Mouse (Mus musculus) lung, embryonic 15.5 days (tissue): ENCODE data around the gene Rpl22l1. TPM values are rescaled to one million over a fixed set of nuclear protein-coding genes. Genes with fewer than 3 reads are reported as not detected.
A peak's percentile ranks its signal among the peaks of the same experiment; 100 is the strongest.

Experiments used
- ATAC-seq: fragments of 200-750 bp; cut with Nextera tagmentation; 2 replicates; pipeline ENCODE4 v1.8.0; 2017; ENCODE audit warnings: moderate number of reproducible peaks, borderline replicate concordance; ENCODE audit not compliant: low FRiP score, low TSS enrichment; ENCODE audit errors: extremely low read depth
- H3K27ac ChIP-seq: fragments of 300-500 bp; sonication (generic); 2 replicates; pipeline ENCODE4 v1.5.1; 2015; ENCODE audit warnings: moderate library complexity, mild to moderate bottlenecking, inconsistent platforms
- H3K27me3 ChIP-seq: fragments of 300-500 bp; sonication (generic); 2 replicates; pipeline ENCODE4 v1.6.1; 2015; ENCODE audit warnings: inconsistent platforms
- H3K36me3 ChIP-seq: fragments of 300-500 bp; sonication (generic); 2 replicates; pipeline ENCODE4 v1.6.1; 2015; ENCODE audit warnings: inconsistent platforms
- H3K4me1 ChIP-seq: fragments of 300-500 bp; sonication (generic); 2 replicates; pipeline ENCODE4 v1.6.1; 2015; ENCODE audit warnings: inconsistent platforms
- H3K4me2 ChIP-seq: fragments of 300-500 bp; sonication (generic); 2 replicates; pipeline ENCODE4 v1.6.1; 2015; ENCODE audit warnings: inconsistent platforms, mild to moderate bottlenecking, moderate library complexity
- H3K4me3 ChIP-seq: fragments of 300-500 bp; sonication (generic); 2 replicates; pipeline ENCODE4 v1.5.1; 2015; ENCODE audit warnings: mild to moderate bottlenecking, inconsistent platforms
- H3K9ac ChIP-seq: fragments of 300-500 bp; sonication (generic); 2 replicates; pipeline ENCODE4 v1.6.1; 2015; ENCODE audit warnings: inconsistent platforms
- H3K9me3 ChIP-seq: fragments of 300-500 bp; sonication (generic); 2 replicates; pipeline ENCODE4 v1.6.1; 2016; ENCODE audit warnings: inconsistent platforms
- WGBS: fragments of 180-500 bp; shearing (Covaris S2); methylation state at CpG from one replicate; pipeline ENCODE4 v1.1.7; 2015; 5-methylcytosine and 5-hydroxymethylcytosine counted together
- polyA plus RNA-seq: library from polyadenylated mRNA; unstranded; fragments of >200 nt; fragmentation: Nextera tagmentation; extraction: Ambion mirVana; gene quantifications from 2 replicates; pipeline ENCODE4 v1.2.1, GENCODE M21; 2015

Rpl22l1 gene
- polyA plus RNA-seq, 1 experiment from 2014 or later, result 351 TPM

- WGBS, result 20% methylated on average over 14 of the region's 14 CpGs
Measured at GRCm38 (mm10) chr3:28781848-28782247, 23.4 kb upstream of the Rpl22l1 start.

GRCm38 (mm10) chr3:28784176-28784575 is 21.1 kb upstream of the Rpl22l1 start:
- no peaks in the 10 kb centered on the region for H3K9me3 ChIP-seq
- WGBS, result 89% methylated on average over 2 of the region's 2 CpGs
- peaks cover 10% of the 10 kb centered on the region; the same call in 1 of the 2 replicates for H3K4me1 ChIP-seq
- ATAC-seq, result no peak
- H3K4me2 ChIP-seq, result no peak overlapping the region
- H3K9ac ChIP-seq, result no peak overlapping the region
- H3K27ac ChIP-seq, result no peak overlapping the region
- H3K4me3 ChIP-seq, result no peak overlapping the region
- no peaks in the 10 kb centered on the region for H3K36me3 ChIP-seq
- no peaks in the 10 kb centered on the region for H3K27me3 ChIP-seq

More at GRCm38 (mm10) chr3:28781848-28782247, 23.4 kb upstream of the Rpl22l1 start:
- Histone ChIP-seq H3K4me3 (peak overlapping the region; percentile 73), H3K4me1 (peaks cover 10% of the 10 kb centered on the region; the same call in 1 of the 2 replicates), H3K27me3 (no peaks in the 10 kb centered on the region), H3K4me2 (peak overlapping the region; percentile 99), H3K9ac (peak overlapping the region; percentile 69), H3K36me3 (no peaks in the 10 kb centered on the region), H3K27ac (no peak overlapping the region), H3K9me3 (no peaks in the 10 kb centered on the region)
- no peak for ATAC-seq

- no peak overlapping the region for H3K27ac ChIP-seq
- H3K4me1 ChIP-seq, result no peaks in the 10 kb centered on the region
- H3K4me3 ChIP-seq, result no peak overlapping the region
- H3K9me3 ChIP-seq, result no peaks in the 10 kb centered on the region
- no peak overlapping the region for H3K9ac ChIP-seq
- no peak overlapping the region for H3K4me2 ChIP-seq
- H3K36me3 ChIP-seq, result no peaks in the 10 kb centered on the region
- ATAC-seq, result no peak
- H3K27me3 ChIP-seq, result no peaks in the 10 kb centered on the region
- WGBS, result 76% methylated on average over 7 of the region's 7 CpGs
Measured at GRCm38 (mm10) chr3:28794835-28795234, 10.4 kb upstream of the Rpl22l1 start.

GRCm38 (mm10) chr3:28808039-28808643 is 2.9 kb downstream of the Rpl22l1 start:
- no peaks in the 10 kb centered on the region for H3K9me3 ChIP-seq
- no peak for ATAC-seq
- no peak overlapping the region for H3K4me2 ChIP-seq
- H3K27me3 ChIP-seq, result no peaks in the 10 kb centered on the region
- H3K9ac ChIP-seq, result no peak overlapping the region
- peaks cover 8% of the 10 kb centered on the region for H3K4me1 ChIP-seq
- peaks cover 17% of the 10 kb centered on the region for H3K36me3 ChIP-seq
- no peak overlapping the region for H3K4me3 ChIP-seq
- H3K27ac ChIP-seq, result no peak overlapping the region
- 90% methylated on average over 4 of the region's 4 CpGs for WGBS

GRCm38 (mm10) chr3:28811441-28811840 is 6.2 kb downstream of the Rpl22l1 start:
- 59% methylated on average over 4 of the region's 4 CpGs for WGBS
- no peaks in the 10 kb centered on the region for H3K9me3 ChIP-seq
- H3K4me3 ChIP-seq, result no peak overlapping the region
- H3K27me3 ChIP-seq, result no peaks in the 10 kb centered on the region
- no peak overlapping the region for H3K4me2 ChIP-seq
- H3K4me1 ChIP-seq, result peaks cover 5% of the 10 kb centered on the region
- H3K36me3 ChIP-seq, result peaks cover 17% of the 10 kb centered on the region
- no peak overlapping the region for H3K27ac ChIP-seq
- ATAC-seq, result no peak
- no peak overlapping the region for H3K9ac ChIP-seq

- 3% methylated on average over 4 of the region's 4 CpGs for WGBS
- Histone ChIP-seq H3K9ac (no peak overlapping the region), H3K4me1 (no peaks in the 10 kb centered on the region), H3K4me2 (peak overlapping the region; percentile 10; the same call in 1 of the 2 replicates), H3K9me3 (no peaks in the 10 kb centered on the region), H3K4me3 (no peak overlapping the region), H3K27me3 (no peaks in the 10 kb centered on the region), H3K36me3 (no peaks in the 10 kb centered on the region), H3K27ac (no peak overlapping the region)
- no peak for ATAC-seq
Measured at GRCm38 (mm10) chr3:28814361-28814760, 9.1 kb downstream of the Rpl22l1 start.

- ATAC-seq, result no peak
- Histone ChIP-seq H3K9ac (no peak overlapping the region), H3K9me3 (no peaks in the 10 kb centered on the region), H3K4me2 (no peak overlapping the region), H3K4me1 (no peaks in the 10 kb centered on the region), H3K27me3 (no peaks in the 10 kb centered on the region), H3K4me3 (no peak overlapping the region), H3K36me3 (no peaks in the 10 kb centered on the region), H3K27ac (no peak overlapping the region)
- 75% methylated on average over 4 of the region's 4 CpGs for WGBS
Measured at GRCm38 (mm10) chr3:28816010-28816540, 10.8 kb downstream of the Rpl22l1 start.

- Histone ChIP-seq H3K36me3 (no peaks in the 10 kb centered on the region), H3K9ac (no peak overlapping the region), H3K4me1 (no peaks in the 10 kb centered on the region), H3K27ac (no peak overlapping the region), H3K9me3 (no peaks in the 10 kb centered on the region), H3K27me3 (no peaks in the 10 kb centered on the region), H3K4me2 (no peak overlapping the region), H3K4me3 (no peak overlapping the region)
- WGBS, result 52% methylated on average over 1 of the region's 1 CpGs
- no peak for ATAC-seq
Measured at GRCm38 (mm10) chr3:28826272-28826671, 21.0 kb downstream of the Rpl22l1 start.

GRCm38 (mm10) chr3:28827605-28828004 is 22.4 kb downstream of the Rpl22l1 start:
- Histone ChIP-seq H3K4me2 (no peak overlapping the region), H3K36me3 (no peaks in the 10 kb centered on the region), H3K9me3 (no peaks in the 10 kb centered on the region), H3K9ac (no peak overlapping the region), H3K4me3 (no peak overlapping the region), H3K4me1 (no peaks in the 10 kb centered on the region), H3K27me3 (no peaks in the 10 kb centered on the region), H3K27ac (no peak overlapping the region)
- 85% methylated on average over 2 of the region's 2 CpGs for WGBS
- no peak for ATAC-seq

- Histone ChIP-seq H3K27ac (no peak overlapping the region), H3K9me3 (no peaks in the 10 kb centered on the region), H3K27me3 (no peaks in the 10 kb centered on the region), H3K36me3 (no peaks in the 10 kb centered on the region), H3K9ac (no peak overlapping the region), H3K4me1 (no peaks in the 10 kb centered on the region), H3K4me2 (no peak overlapping the region), H3K4me3 (no peak overlapping the region)
- 94% methylated on average over 2 of the region's 2 CpGs for WGBS
- ATAC-seq, result no peak
Measured at GRCm38 (mm10) chr3:28829454-28829853, 24.2 kb downstream of the Rpl22l1 start.

GRCm38 (mm10) chr3:28836796-28837371 is 31.6 kb downstream of the Rpl22l1 start:
- no peaks in the 10 kb centered on the region for H3K9me3 ChIP-seq
- WGBS, result 64% methylated on average over 2 of the region's 2 CpGs
- no peak overlapping the region for H3K4me3 ChIP-seq
- no peak overlapping the region for H3K9ac ChIP-seq
- H3K4me2 ChIP-seq, result no peak overlapping the region
- H3K27me3 ChIP-seq, result no peaks in the 10 kb centered on the region
- H3K4me1 ChIP-seq, result no peaks in the 10 kb centered on the region
- no peaks in the 10 kb centered on the region for H3K36me3 ChIP-seq
- H3K27ac ChIP-seq, result no peak overlapping the region
- no peak for ATAC-seq

- Histone ChIP-seq H3K4me1 (no peaks in the 10 kb centered on the region), H3K36me3 (no peaks in the 10 kb centered on the region), H3K27me3 (no peaks in the 10 kb centered on the region), H3K4me2 (no peak overlapping the region), H3K9me3 (no peaks in the 10 kb centered on the region), H3K27ac (no peak overlapping the region), H3K4me3 (no peak overlapping the region), H3K9ac (no peak overlapping the region)
- no peak for ATAC-seq
- WGBS, result 44% methylated on average over 3 of the region's 3 CpGs
Measured at GRCm38 (mm10) chr3:28841886-28842649, 36.8 kb downstream of the Rpl22l1 start.
